Mouse (Mus musculus) ovary, postnatal 14 days (tissue): ENCODE results near the gene Gm21860.
A peak's percentile ranks its signal among the peaks of the same experiment; 100 is the strongest.
"Not testable (repeated sequence)": the region's sequence is repeated elsewhere in the genome, so short reads cannot be mapped to it uniquely, and the experiment has no call there.

Experiments
- DNase-seq: peaks from one replicate; pipeline ENCODE4 v3.0.0; 2022; ENCODE audit warnings: low spot score

The Gm21860 gene

DNA sequence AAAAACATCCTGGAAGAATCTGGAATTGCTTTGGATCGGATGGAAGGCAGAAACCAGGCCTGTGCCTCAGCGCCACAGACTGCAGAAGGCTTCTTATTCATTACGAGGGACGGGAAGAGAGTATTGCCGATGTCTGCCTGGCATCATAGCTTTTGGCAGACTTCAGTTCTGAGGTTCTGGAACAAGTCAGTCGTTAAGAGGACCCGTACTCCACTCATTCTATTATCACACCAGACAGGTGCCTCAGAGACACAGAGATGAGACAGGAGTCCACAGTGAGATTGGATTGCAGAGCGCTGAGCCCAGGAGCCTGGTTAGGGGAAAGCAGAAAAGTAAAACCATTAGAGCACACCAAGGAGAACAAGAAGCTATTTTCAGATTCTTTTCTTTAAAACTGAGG, at the start of gene Gm21860:
Gene Gm21860, minus strand, starts transcription at position 101 of the 400 bp plus-strand sequence.
- DNase-seq, result not testable (repeated sequence)

DNA sequence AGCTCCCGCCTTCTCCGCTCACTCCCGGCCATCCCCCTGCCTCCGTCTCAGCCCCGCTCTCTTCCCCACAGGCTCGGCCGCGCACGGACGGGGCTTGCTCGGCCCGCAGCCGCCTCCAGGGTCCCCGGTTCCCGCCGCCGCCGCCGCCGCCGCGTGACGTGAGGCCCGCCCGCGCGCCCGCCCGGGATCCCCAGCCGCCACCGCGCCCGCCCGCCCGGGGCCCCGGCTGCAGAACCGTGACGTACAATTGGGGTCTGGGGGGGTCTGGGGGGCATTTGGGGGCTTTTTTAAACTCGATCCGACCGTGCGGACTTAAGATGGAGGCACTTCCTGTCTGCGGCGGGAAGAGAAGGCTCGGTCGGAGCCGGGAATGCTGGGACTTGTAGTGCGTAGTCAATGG, 29.8 kb upstream of the Gm21860 start, which contains the start of gene Gm47283:
Gene Gm47283, plus strand, starts transcription at position 301 of the 400 bp plus-strand sequence.
- not testable (repeated sequence) for DNase-seq

DNA sequence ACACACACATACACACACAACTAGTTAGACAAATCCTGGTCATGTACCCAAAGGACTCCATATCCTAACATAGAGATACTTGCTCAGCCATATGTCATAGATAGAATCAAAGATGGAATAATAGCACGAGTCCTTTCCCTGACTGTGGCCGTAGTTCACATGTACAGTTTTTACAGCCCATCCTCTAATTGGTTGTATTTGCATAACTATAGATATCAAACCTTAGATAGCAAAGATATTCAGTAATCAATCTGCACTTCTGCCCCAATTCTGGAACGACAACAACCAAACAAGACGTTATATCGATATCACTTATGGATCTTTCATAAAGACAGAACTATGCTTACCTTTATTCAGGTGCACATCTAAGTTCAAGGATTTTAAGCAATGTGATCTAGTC, 9.4 kb downstream of the Gm21860 start:
- not testable (repeated sequence) for DNase-seq

DNA sequence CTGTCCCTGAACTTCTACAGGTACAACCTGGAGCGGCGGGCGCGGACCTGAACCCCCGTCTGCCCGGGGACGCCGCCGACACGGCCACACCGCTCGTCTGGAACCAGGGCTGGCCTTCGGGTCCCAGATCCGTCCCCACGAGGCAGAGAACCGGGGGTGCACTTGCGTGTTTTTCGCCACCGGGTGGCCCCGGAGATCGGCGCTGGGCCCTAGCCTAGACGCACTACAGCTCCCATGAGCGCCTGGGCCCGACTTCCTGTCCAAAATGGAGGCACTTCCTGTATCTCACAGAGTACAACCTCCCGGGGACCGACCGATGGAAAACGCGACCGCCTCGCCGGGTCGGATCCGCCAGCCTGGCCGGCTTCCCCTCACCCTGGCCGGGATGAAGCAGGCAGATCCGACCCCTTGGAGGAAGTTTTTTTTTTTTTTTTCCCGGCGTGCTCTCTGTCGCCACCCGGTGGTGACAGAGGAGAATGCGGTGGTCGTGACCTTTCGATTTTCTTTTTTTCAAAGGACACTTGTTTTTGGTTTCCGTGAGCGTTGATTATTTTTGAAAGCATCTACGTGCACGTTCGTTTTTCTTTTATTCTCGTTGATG, 10.1 kb downstream of the Gm21860 start:
- peak; percentile 61 for DNase-seq

DNA sequence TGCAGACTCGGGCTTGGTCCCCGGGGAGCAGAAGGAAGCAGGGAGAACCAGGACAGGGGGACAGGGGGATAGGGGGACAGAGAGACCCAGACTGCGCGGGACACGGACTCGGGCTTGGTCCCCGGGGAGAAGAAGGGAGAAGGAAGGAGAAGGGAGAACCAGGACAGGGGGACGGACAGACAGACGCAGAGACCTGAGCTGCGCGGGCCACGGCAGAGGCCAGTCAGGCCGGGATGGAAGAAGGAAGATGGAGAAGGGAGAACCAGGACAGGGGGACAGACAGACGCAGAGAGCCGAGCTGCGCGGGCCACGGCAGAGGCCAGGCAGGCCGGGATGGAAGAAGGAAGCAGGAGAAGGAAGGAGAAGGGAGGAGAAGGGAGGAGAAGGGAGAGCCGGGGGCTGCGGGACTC, 10.8 kb downstream of the Gm21860 start:
- DNase-seq, result no peak

DNA sequence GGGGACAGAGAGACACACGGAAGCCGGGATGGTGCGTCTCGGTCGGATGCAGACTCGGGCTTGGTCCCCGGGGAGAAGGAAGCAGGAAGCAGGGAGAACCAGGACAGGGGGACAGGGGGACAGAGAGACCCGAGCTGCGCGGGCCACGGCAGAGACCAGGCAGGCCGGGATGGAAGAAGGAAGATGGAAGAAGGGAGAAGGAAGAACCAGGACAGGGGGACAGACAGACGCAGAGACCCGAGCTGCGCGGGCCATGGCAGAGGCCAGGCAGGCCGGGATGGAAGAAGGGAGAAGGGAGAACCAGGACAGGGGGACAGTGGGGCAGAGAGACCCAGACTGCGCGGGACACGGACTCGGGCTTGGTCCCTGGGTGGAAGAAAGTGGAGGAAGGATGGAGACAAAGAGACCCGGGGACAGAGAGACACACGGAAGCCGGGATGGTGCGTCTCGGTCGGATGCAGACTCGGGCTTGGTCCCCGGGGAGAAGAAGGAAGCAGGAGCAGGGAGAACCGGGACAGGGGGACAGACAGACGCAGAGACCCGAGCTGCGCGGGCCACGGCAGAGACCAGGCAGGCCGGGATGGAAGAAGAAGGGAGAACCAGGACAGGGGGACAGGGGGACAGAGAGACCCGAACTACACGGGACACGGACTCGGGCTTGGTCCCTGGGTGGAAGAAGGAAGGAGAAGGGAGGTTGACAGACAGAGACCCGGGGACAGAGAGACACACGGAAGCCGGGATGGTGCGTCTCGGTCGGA, 11.4 kb downstream of the Gm21860 start:
- DNase-seq, result not testable (repeated sequence)

DNA sequence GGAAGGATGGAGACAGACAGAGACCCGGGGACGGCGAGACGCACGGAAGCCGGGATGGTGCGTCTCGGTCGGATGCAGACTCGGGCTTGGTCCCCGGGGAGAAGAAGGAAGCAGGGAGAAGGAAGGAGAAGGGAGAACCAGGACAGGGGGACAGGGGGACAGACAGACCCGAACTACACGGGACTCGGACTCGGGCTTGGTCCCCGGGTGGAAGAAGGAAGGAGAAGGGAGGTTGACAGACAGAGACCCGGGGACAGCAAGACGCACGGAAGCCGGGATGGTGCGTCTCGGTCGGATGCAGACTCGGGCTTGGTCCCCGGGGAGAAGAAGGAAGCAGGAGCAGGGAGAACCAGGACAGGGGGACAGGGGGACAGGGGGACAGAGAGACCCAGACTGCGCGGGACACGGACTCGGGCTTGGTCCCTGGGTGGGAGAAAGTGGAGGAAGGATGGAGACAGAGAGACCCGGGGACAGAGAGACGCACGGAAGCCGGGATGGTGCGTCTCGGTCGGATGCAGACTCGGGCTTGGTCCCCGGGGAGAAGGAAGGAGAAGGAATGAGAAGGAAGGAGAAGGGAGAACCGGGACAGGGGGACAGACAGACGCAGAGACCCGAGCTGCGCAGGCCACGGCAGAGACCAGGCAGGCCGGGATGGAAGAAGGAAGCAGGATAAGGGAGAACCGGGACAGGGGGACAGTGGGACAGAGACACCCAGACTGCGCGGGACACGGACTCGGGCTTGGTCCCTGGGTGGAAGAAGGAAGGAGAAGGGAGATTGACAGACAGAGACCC, 12.2 kb downstream of the Gm21860 start:
- not testable (repeated sequence) for DNase-seq

DNA sequence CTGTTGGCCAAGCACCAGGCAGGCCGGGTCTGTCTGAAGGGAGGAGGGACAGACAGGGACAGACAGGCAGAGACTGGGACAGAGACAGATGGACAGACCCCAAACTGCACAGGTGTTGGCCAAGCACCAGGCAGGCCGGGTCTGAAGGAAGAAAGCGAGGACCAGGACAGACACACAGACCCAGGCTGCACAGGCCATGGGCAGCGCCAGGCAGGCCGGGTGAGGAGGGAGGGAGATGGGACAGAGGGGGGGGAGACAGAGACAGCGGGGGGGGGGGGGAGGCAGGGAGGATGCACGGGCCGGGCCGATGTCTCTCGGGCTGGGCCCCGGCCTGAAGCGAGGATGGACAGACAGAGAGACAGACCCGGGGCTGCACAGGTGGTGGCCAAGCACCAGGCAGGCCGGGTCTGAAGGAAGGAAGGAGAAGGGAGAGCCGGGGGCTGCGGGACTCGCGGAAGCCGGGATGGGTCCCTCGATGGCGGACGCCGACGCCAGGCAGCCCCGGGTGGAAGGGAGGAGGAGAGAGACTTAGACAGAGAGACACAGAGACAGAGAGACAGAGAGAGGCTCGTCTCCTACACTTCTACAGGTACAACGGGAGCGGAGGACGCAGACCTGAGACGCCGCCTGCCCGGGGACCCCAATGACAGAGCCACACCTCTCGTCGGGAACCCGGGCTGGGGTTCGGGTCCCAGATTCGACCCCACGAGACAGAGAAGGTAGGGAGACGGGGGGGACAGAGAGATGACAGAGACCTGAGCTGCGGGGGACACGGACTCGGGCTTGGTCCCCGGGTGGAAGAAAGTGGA, 13.0 kb downstream of the Gm21860 start:
- not testable (repeated sequence) for DNase-seq

DNA sequence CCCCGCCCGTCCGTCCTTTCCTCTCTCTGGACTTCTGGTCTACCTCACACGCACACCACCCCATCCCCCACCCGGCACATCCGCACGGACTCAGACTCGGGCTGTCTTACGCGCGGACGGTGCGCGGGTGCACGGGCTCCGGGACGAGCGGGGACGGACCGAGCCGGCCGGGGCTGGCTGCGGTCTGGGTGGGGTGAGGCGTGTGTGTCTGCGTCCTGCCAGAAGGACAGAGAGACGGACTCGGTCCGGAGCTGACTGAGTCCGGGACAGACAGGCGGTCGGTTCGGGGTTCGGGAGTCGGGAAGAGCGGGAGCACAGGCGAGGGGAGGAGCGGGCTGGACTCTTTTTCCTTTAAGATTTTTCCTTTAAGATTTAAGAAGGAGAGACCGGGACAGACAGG, 13.6 kb downstream of the Gm21860 start:
- not testable (repeated sequence) for DNase-seq

DNA sequence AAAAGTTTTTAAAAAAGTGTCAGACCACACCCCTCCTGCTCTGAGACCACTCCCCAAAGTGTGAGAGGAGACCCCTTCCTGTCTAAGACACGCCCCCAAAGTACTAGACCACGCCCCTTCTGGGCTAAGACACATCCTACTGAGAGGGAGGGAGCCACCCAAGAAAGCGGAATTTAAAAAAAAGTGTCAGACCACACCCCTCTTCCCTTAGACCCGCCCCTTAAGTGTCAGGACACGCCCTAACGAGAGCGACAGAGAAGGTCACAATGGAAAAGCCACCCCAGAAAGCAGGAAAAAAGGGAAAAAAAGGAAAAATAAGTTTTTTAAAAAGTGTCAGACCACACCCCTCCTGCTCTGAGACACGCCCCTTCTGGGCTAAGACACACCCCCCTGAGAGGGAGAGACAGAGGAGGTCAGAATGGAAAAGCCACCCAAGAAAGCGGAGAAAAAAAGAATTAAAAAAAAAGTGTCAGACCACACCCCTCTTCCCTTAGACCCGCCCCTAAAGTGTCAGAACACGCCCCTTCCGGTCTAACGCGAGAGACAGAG, 14.5 kb downstream of the Gm21860 start:
- peak; percentile 31 for DNase-seq

DNA sequence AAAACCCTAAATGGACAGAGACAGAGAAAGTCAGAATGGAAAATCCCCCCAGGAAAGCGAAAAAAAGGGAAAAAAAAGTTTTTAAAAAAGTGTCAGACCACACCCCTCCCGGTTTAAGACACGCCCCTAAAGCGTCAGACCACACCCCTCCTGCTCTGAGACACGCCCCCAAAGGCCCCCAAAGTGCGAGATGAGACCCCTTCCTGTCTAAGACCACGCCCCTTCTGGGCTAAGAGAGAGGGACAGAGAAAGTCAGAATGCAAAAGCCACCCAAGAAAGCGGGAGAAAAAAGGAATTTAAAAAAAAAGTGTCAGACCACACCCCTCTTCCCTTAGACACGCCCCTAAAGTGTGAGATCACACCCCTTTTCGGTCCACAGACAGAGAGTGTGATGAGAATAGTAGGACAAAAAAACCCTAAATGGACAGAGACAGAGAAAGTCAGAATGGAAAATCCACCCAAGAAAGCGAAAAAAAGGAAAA, 15.0 kb downstream of the Gm21860 start:
- not testable (repeated sequence) for DNase-seq

DNA sequence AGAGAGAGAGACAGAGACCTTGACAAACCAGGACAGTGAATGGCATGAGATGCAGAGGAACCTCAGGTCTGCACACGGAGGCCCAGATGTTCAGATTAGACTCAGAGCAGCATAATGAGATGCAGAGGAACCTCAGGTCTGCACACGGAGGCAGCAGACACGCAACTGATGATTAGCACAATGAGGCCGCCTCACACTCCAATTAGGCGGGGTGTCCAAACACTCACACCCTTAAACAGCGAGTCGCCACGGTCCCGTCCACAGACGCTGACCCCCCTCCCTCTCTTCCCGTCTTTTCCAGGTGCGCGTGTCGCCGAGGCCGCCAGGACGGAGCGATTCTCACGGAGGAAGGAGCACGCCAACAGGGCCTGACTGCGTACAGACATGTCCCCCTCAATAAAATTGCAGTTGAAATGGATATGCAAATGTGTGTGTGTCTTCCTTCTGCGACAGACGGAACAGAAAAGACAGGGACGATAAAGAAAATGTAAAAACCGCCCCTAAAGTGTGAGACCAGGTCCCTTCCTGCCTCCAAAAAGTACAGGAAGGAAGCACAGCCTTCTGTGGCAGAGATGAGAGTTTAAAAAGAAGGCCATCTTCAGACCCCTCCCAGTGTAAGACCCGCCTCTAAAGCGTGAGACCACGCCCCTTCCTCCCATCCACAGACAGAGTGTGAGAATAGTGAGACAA, 15.6 kb downstream of the Gm21860 start:
- DNase-seq, result not testable (repeated sequence)

DNA sequence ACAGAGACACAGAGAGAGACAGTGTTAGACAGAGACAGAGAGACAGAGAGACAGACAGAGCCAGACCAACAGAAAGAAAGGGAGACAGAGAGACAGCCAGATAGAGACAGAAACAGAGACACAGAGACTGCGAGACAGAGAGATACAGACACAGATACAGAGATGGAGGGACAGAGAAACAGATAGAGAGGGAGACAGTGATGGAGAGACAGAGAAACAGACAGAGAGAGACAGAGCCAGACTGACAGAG, 16.3 kb downstream of the Gm21860 start:
- no peak for DNase-seq

DNA sequence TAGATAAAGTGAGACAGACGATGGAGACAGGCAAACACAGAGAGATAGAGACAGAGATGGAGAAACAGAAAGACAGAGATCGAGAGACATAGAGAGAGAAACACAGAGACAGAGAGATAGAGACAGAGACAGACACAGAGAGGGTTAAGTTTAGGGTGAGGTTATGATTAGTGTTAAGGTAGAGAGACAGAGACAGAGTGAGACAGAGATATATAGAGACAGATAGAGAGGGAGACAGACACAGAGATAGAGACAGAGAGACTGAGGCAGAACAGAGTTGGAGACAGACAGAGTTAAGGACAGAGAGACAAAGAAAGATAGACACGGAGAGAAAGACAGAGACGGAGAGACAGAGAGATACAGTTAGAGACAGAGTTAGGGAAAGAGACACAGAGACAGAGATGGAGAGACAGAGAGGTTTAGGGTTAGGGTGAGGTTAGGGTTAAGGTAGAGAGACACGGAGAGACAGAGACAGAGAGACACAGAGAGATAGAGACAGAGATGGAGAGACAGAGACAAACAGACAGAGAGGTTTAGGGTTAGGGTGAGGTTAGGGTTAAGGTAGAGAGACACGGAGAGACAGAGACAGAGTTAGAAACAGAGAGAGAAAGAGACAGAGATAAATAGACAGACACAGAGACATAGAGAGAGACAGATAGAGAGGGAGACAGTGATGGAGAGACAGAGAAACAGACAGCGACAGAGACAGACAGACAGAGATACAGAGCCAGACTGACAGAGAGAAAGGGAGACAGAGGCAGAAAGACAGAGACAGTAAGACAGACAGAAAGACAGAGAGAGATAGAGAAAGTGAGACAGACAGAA, 16.8 kb downstream of the Gm21860 start:
- no peak for DNase-seq

DNA sequence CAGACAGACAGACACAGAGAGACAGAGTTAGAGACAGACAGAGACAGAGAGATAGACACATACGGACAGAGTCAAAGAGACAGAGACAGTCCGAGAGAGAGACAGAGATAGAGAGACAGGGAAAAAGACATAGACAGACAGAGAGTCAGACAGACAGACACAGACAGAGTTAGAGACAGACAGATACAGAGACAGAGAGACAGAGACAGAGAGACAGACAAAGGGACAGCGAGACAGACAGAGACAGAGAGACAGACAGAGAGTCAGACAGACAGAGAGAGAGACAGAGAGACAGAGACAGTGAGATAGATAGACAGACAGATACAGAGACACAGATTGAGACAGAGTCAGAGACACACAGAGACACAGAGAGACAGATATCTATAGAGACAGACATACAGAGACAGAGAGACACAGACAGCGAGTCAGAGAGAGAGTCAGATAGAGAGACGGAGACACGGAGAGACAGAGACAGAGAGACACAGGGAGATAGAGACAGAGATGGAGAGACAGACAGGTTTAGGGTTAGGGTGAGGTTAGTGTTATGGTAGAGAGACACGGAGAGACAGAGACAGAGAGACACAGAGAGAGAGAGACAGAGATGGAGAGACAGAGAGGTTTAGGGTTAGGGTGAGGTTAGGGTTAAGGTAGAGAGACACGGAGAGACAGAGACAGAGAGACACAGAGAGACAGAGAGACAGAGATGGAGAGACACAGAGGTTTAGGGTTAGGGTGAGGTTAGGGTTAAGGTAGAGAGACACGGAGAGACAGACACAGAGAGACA, 18.2 kb downstream of the Gm21860 start:
- not testable (repeated sequence) for DNase-seq

DNA sequence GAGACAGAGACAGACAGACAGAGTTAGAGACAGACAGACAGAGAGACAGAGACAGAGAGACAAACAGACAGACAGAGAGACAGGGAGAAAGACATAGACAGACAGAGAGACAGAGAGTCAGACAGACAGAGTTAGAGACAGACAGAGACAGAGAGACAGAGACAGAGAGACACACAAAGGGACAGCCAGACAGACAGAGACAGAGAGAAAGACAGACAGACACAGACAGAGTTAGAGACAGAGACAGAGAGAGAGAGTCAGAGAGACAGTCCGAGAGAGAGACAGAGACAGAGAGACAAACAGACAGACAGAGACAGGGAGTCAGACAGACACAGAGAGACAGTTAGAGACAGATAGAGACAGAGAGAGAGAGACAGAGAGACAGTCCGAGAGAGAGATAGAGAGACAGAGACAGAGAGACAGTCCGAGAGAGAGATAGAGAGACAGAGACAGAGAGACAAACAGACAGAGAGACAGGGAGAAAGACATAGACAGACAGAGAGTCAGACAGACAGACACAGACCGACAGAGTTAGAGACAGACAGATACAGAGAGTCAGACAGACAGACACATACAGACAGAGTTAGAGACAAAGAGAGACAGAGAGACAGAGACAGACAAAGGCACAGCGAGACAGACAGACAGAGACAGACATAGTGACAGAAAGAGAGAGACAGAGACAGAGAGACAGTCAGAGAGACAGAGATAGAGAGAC, 19.3 kb downstream of the Gm21860 start:
- not testable (repeated sequence) for DNase-seq

DNA sequence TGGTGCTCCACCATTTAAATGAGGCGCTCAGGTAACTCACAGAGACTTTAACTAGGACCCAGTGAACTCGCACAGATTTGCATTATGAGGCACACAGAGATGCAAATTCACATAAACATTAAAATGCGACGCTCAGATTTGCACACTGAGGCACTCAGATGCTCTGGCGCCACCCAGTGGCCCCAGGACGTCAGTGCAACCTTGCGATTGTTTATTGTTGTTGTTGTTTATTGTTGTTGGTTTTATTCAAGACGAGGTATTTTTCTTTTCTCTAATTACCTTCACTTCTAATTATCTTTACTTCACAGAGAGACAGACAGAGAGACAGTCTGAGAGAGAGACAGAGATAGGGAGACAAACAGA, 20.3 kb downstream of the Gm21860 start:
- not testable (repeated sequence) for DNase-seq

DNA sequence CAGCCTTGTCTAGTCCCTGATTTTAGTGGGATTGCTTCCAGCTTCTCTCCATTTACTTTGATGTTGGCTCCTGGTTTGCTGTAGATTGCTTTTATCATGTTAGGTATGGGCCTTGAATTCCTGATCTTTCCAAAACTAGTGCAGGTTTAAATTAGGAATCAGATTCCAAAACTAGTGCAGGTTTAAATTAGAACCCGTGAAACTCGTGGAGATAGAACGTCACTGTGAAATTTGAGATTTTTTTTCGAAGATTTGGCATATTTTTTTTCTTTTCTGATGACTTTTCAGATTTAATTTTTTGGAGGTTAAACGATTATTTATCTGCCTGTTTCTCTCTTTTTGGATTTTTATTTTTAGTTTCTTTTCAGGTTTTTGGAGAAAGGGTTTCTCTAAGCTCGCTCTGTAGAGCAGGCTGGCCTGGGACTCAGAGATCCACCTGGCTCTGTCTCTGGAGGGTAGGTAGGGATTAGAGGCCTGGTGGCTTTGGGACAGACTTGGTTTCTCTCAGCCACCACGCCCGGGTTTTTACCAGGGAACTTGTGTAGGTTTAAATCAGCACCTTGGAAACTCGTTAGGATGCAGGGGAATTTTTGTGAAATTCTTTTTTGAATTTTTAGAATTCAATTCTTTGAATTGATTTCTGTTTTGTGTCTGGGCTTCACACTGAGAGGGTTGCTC, 20.8 kb downstream of the Gm21860 start:
- DNase-seq, result not testable (repeated sequence)
